24 mouse cellular contexts compared by ENCODE assay signal in genomic region chr12:35054420-35054819, GRCm38 (mm10). TPM values are rescaled to one million over a fixed set of nuclear protein-coding genes. Genes with fewer than 3 reads are reported as not detected.
DNase-seq lines count a peak whose midpoint lies in the region; ATAC-seq and TF ChIP-seq lines count a peak whose summit lies in the region.
"Had no signal": no experiment of that assay in that cellular context is flagged by ENCODE, and none has a peak within 500 bp of the region (broad histone marks: within the 10 kb centered on the region; RNA-seq: fewer than 3 reads in every experiment).

No protein-coding gene starts in this region.

- peaks cover 6% of the 10 kb centered on the region; the same call in 1 of the 2 replicates for H3K4me1 ChIP-seq in lung, postnatal 0 days (ENCODE audit: insufficient read depth, low read depth, low read length)

- TF ChIP-seq CTCF in gastrocnemius, adult 2 months (IDR thresholded peaks at IDR 0.05), result no peak
- TF ChIP-seq CTCF in lung, postnatal 0 days (IDR thresholded peaks at IDR 0.05), result no peak

- no peak overlapping the region for H3K4me3 ChIP-seq in gastrocnemius, adult 2 months
- H3K4me3 ChIP-seq in lung, postnatal 0 days (ENCODE audit: low read depth, low read length), result no peak overlapping the region
- H3K4me3 ChIP-seq: forebrain, embryonic 10.5 days; forebrain, embryonic 13.5 days; heart, adult 2 months; heart, embryonic 10.5 days; hindbrain, embryonic 10.5 days; hindbrain, embryonic 13.5 days; intestine, embryonic 15.5 days had no signal

- H3K4me2 ChIP-seq in lung, postnatal 0 days (replicated peaks; ENCODE audit: low read depth, low read length), result no peak overlapping the region
- H3K4me2 ChIP-seq: forebrain, embryonic 13.5 days; hindbrain, embryonic 13.5 days; intestine, embryonic 15.5 days had no signal

- no peak for DNase-seq in gastrocnemius, adult 2 months
- DNase-seq in gastrocnemius, postnatal 36 days, result no peak
- no peak for DNase-seq in lung, postnatal 0 days (ENCODE audit: low spot score)
- no peak for DNase-seq in lung, postnatal 14 days
- no peak for DNase-seq in c-Kit-positive CD71-positive TER-119-positive erythroid progenitor cells, embryonic 14.5 days (ENCODE audit: low spot score)
- no peak for DNase-seq in left cerebral cortex, postnatal 25 days (ENCODE audit: low spot score in 2 of 2)
- DNase-seq: adrenal gland, adult 2 months; adrenal gland, postnatal 14 days; cerebellum, adult 11-12 months; cerebellum, adult 9-10 months; cerebellum, postnatal 14 days; gastrocnemius, postnatal 14 days; heart, adult 2 months; kidney, adult 11 months had no signal

- no peak overlapping the region for H3K9ac ChIP-seq in lung, postnatal 0 days (replicated peaks; ENCODE audit: low read depth)
- H3K9ac ChIP-seq: forebrain, embryonic 13.5 days; hindbrain, embryonic 13.5 days; intestine, embryonic 15.5 days had no signal

- ATAC-seq in lung, postnatal 0 days, result no peak
- 0 out of 2 replicates have a peak, but pooled peaks have one; percentile 35 for ATAC-seq in granulocyte monocyte progenitor cell, adult 5-6 weeks (replicated peaks; ENCODE audit: poor library complexity, severe bottlenecking)
- peak; percentile 58 for ATAC-seq in megakaryocyte progenitor cell, adult 5-6 weeks (replicated peaks; ENCODE audit: poor library complexity)
- ATAC-seq: forebrain, embryonic 13.5 days; forebrain, embryonic 16.5 days; hindbrain, embryonic 16.5 days; intestine, embryonic 15.5 days had no signal

- no peaks in the 10 kb centered on the region for H3K36me3 ChIP-seq in lung, postnatal 0 days (ENCODE audit: insufficient read depth, low read length)
- H3K36me3 ChIP-seq: hindbrain, embryonic 10.5 days; hindbrain, embryonic 13.5 days; intestine, embryonic 15.5 days had no signal

- 56% methylated on average over 6 of the region's 6 CpGs for WGBS in lung, postnatal 0 days

- no peaks in the 10 kb centered on the region for H3K9me3 ChIP-seq in lung, postnatal 0 days (ENCODE audit: low read length)
- H3K9me3 ChIP-seq: forebrain, embryonic 13.5 days; heart, embryonic 10.5 days; hindbrain, embryonic 13.5 days; intestine, embryonic 15.5 days had no signal

- H3K27ac ChIP-seq in gastrocnemius, adult 2 months, result peak overlapping the region; percentile 73
- H3K27ac ChIP-seq in lung, postnatal 0 days (ENCODE audit: low read length), result peak overlapping the region; percentile 44; the same call in 1 of the 2 replicates
- H3K27ac ChIP-seq: forebrain, embryonic 10.5 days; forebrain, embryonic 13.5 days; heart, adult 2 months; heart, embryonic 10.5 days; hindbrain, embryonic 10.5 days; hindbrain, embryonic 13.5 days; intestine, embryonic 15.5 days had no signal

- intact Hi-C loops in gastrocnemius, adult 2 months (cut with DNase I), result no loop called here
- intact Hi-C loops in gastrocnemius, postnatal 36 days (cut with DNase I), result no loop called here
- intact Hi-C loops in left cerebral cortex, postnatal 25 days (cut with DNase I), result no loop called here

- no peaks in the 10 kb centered on the region for H3K27me3 ChIP-seq in lung, postnatal 0 days (replicated peaks; ENCODE audit: insufficient read depth, low read length)
- H3K27me3 ChIP-seq: forebrain, embryonic 13.5 days; hindbrain, embryonic 13.5 days; intestine, embryonic 15.5 days had no signal

- TF ChIP-seq EP300 in lung, postnatal 0 days (IDR thresholded peaks at IDR 0.05), result no peak

RNA-seq across cellular contexts. Expression of gene Snx13, which starts 7.4 kb away (rescaled TPM):
- total RNA-seq in gastrocnemius, adult 2 months (2021), result 10 to 100 TPM; 41.2 to 56.3 TPM
- total RNA-seq in gastrocnemius, postnatal 36 days (2021), result 10 to 100 TPM; 38.6 to 42.4 TPM
- polyA plus RNA-seq in lung, postnatal 0 days (2015; fragmentation: Nextera tagmentation; extraction: Ambion mirVana), result 36.3 and 39.1 TPM in 2 replicates
- 14.4 and 15.6 TPM in 2 replicates for total RNA-seq in granulocyte monocyte progenitor cell, adult 5-6 weeks (2014; fragmentation: Nextera tagmentation)
- total RNA-seq in granulocyte monocyte progenitor cell, adult 5-6 weeks (2017), result 26.5 and 30.5 TPM in 2 replicates
- total RNA-seq in megakaryocyte progenitor cell, adult 5-6 weeks (2015), result 16.9 and 20.6 TPM in 2 replicates
- total RNA-seq in megakaryocyte progenitor cell, adult 5-6 weeks (2017), result 23.2 and 42.2 TPM in 2 replicates
- total RNA-seq in left cerebral cortex, postnatal 25 days (2021), result 10 to 100 TPM; 60.6 to 61.1 TPM
